ENCODE assay signal across 8 mouse cellular contexts in the genomic region with DNA sequence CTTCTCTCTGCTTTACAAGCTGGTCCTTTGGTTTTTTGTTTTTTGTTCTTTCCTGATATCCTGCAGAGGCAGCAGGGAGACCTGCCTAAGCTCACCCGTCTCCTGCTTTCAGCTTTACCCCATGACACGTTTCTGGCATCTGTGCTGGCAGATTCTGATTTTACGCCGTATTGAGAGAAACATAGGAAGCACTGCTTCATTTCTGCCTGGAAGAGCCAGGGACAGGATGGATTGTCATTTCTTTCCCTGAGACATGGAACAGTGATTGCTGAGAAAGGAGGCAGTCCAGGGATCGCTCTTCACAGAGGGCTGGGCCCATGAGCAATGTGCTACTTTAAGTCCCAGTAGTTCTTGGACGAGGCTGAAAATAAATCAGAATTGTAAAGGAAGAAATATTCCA.
DNase-seq lines count a peak whose midpoint lies in the region; ATAC-seq lines count a peak whose summit lies in the region.

No protein-coding gene starts in this region.

- 0 out of 2 replicates have a peak overlapping the region, but pooled peaks have one; percentile 4 for H3K4me3 ChIP-seq in hindbrain, embryonic 13.5 days
- no peak overlapping the region for H3K4me3 ChIP-seq in neural tube, embryonic 12.5 days

- H3K9ac ChIP-seq in hindbrain, embryonic 13.5 days: peak overlapping the region; percentile 53
- H3K9ac ChIP-seq in neural tube, embryonic 12.5 days: no peak overlapping the region

- no peaks in the 10 kb centered on the region for H3K9me3 ChIP-seq in hindbrain, embryonic 13.5 days
- H3K9me3 ChIP-seq in neural tube, embryonic 12.5 days: no peaks in the 10 kb centered on the region

- H3K27me3 ChIP-seq in hindbrain, embryonic 13.5 days: no peaks in the 10 kb centered on the region
- H3K27me3 ChIP-seq in neural tube, embryonic 12.5 days (replicated peaks): no peaks in the 10 kb centered on the region

- peak; percentile 55; the same call in 1 of the 2 replicates for ATAC-seq in hindbrain, embryonic 13.5 days (ENCODE audit: low FRiP score)
- ATAC-seq in neural tube, embryonic 12.5 days (ENCODE audit: low FRiP score, low read depth): 0 out of 2 replicates have a peak, but pooled peaks have one; percentile 21

- DNase-seq in cerebellum, adult 18-20 months: peak; percentile 8 to 17
- no peak for DNase-seq in cerebellum, adult 11-12 months
- DNase-seq in left cerebral cortex, adult 18-20 months (ENCODE audit: low spot score in 2 of 2): peak; percentile 13 to 34
- DNase-seq in left cerebral cortex, adult 9 months (ENCODE audit: low spot score in 2 of 2): no peak
- DNase-seq in adrenal gland, adult 8-10 months: no peak
- DNase-seq in right cerebral cortex, postnatal 36 days (ENCODE audit: low spot score in 2 of 2): no peak

- H3K36me3 ChIP-seq in hindbrain, embryonic 13.5 days: no peaks in the 10 kb centered on the region
- H3K36me3 ChIP-seq in neural tube, embryonic 12.5 days: no peaks in the 10 kb centered on the region

- H3K4me2 ChIP-seq in hindbrain, embryonic 13.5 days: peak overlapping the region; percentile 35
- H3K4me2 ChIP-seq in neural tube, embryonic 12.5 days (replicated peaks): peak overlapping the region; percentile 31

- peak overlapping the region; percentile 45 for H3K27ac ChIP-seq in hindbrain, embryonic 13.5 days
- H3K27ac ChIP-seq in neural tube, embryonic 12.5 days: no peak overlapping the region

- H3K4me1 ChIP-seq in hindbrain, embryonic 13.5 days (replicated peaks): peaks cover 16% of the 10 kb centered on the region
- H3K4me1 ChIP-seq in neural tube, embryonic 12.5 days: peaks cover 9% of the 10 kb centered on the region; the same call in 1 of the 2 replicates

- WGBS in hindbrain, embryonic 13.5 days: 21% methylated on average over 6 of the region's 6 CpGs
- 34% methylated on average over 6 of the region's 6 CpGs for WGBS in neural tube, embryonic 12.5 days

Comparison
In these comparisons a context has a peak if more than half of its experiments do, and no peak if none do; other contexts are left out.
1. DNase-seq: peak in cerebellum, adult 18-20 months (2 of 2) and left cerebral cortex, adult 18-20 months (2 of 2); none in cerebellum, adult 11-12 months (single experiment), left cerebral cortex, adult 9 months (0 of 2), adrenal gland, adult 8-10 months (single experiment) and right cerebral cortex, postnatal 36 days (0 of 2).